Mouse (Mus musculus) kidney, postnatal 0 days (tissue): Measurements from ENCODE around the gene Ing3. TPM values are rescaled to one million over a fixed set of nuclear protein-coding genes. Genes with fewer than 3 reads are reported as not detected.
A peak's percentile ranks its signal among the peaks of the same experiment; 100 is the strongest.

ENCODE experiments used
- ATAC-seq: fragments of 200-750 bp; cut with Nextera tagmentation; replicated peaks from 2 replicates; pipeline ENCODE4 v1.8.0; 2017; ENCODE audit warnings: low read depth, moderate number of reproducible peaks, moderate TSS enrichment, moderate library complexity; ENCODE audit not compliant: low FRiP score
- DNase-seq: peaks from one replicate; pipeline ENCODE4 v3.0.0-alpha.2; 2016; ENCODE audit warnings: low spot score
- H3K27ac ChIP-seq: fragments of 300-500 bp; sonication (generic); 2 replicates; pipeline ENCODE4 v1.5.1; 2014; ENCODE audit warnings: mild to moderate bottlenecking
- H3K27me3 ChIP-seq: fragments of 300-500 bp; sonication (generic); 2 replicates; pipeline ENCODE4 v1.6.1; 2014; ENCODE audit warnings: low read length, mixed read lengths; ENCODE audit not compliant: insufficient read depth
- H3K36me3 ChIP-seq: fragments of 300-500 bp; sonication (generic); 2 replicates; pipeline ENCODE4 v1.6.1; 2014; ENCODE audit warnings: low read length, mixed read lengths; ENCODE audit not compliant: insufficient read depth
- H3K4me1 ChIP-seq: fragments of 300-500 bp; sonication (generic); replicated peaks from 2 replicates; pipeline ENCODE4 v1.6.1; 2014; ENCODE audit warnings: antibody characterized with exemption, low read length, mixed read lengths; ENCODE audit not compliant: insufficient read depth
- H3K4me2 ChIP-seq: fragments of 300-500 bp; sonication (generic); 2 replicates; pipeline ENCODE4 v1.6.1; 2014; ENCODE audit warnings: mild to moderate bottlenecking, low read length, moderate library complexity, mixed read lengths
- H3K4me3 ChIP-seq: fragments of 300-500 bp; sonication (generic); replicated peaks from 2 replicates; pipeline ENCODE4 v1.5.1; 2014; ENCODE audit warnings: low read depth, low read length
- H3K9ac ChIP-seq: fragments of 300-500 bp; sonication (generic); 2 replicates; pipeline ENCODE4 v1.6.1; 2014; ENCODE audit warnings: low read depth, low read length
- H3K9me3 ChIP-seq: fragments of 300-500 bp; sonication (generic); replicated peaks from 2 replicates; pipeline ENCODE4 v1.6.1; 2016; ENCODE audit warnings: low read length, inconsistent platforms, mixed read lengths
- CTCF ChIP-seq: IDR thresholded peaks from 2 replicates; pipeline ENCODE4 v1.5.1; 2016; ENCODE audit warnings: antibody characterized with exemption, low read depth, mild to moderate bottlenecking, moderate library complexity
- WGBS: fragments of 180-500 bp; shearing (Covaris S2); extraction: QIAGEN DNeasy Blood & Tissue Kit; methylation state at CpG from one replicate; pipeline ENCODE4 v1.1.7; 2014; 5-methylcytosine and 5-hydroxymethylcytosine counted together
- polyA plus RNA-seq: library from polyadenylated mRNA; unstranded; fragments of >200 nt; fragmentation: Nextera tagmentation; extraction: Ambion mirVana; gene quantifications from 2 replicates; pipeline ENCODE4 v1.2.1, GENCODE M21; 2015

The Ing3 gene
- polyA plus RNA-seq, 1 experiment from 2014 or later: 60.4 TPM

DNA sequence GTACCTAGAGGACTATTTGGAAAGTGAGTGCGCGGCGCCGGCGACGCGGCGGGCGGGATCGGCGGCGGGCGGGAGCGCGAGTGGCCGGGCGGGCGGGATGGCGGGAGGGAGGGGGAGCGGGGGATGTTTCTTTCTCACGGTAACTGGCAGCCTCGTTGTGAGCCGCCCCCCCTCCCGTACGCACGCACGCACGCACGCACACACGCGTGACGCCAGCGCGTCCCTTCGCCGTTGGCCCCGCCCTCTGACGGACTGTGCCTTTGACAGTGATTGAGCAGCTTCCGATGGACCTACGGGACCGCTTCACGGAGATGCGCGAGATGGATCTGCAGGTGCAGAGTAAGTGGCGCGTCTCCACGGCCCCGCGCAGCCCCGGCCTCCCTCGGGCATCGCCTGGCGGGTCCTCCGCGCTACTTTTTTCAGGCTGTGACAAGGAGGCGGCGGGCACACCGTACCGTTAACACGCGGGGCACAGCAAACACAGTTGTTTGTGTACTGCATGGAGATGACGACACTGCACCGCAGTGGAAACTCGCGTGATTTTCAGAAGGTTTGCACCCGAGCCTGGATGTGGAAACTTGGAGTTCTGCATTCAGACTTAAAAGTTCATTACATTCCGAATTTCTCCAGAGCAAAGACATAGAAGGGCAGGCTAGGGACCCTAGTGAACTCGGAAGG is 539 bp downstream of the Ing3 start:
- no peak for TF ChIP-seq CTCF
- Histone ChIP-seq H3K9ac (peak overlapping the region; percentile 77), H3K4me1 (no peaks in the 10 kb centered on the region), H3K4me3 (peak overlapping the region; percentile 70), H3K27ac (peak overlapping the region; percentile 98), H3K9me3 (no peaks in the 10 kb centered on the region), H3K4me2 (peak overlapping the region; percentile 60), H3K36me3 (0 out of 2 replicates have a peak, but pooled peaks cover 11% of the 10 kb centered on the region), H3K27me3 (no peaks in the 10 kb centered on the region)
- DNase-seq: peak; percentile 97
- peak; percentile 96 for ATAC-seq
- under 1% methylated on average over 59 of the region's 68 CpGs for WGBS

DNA sequence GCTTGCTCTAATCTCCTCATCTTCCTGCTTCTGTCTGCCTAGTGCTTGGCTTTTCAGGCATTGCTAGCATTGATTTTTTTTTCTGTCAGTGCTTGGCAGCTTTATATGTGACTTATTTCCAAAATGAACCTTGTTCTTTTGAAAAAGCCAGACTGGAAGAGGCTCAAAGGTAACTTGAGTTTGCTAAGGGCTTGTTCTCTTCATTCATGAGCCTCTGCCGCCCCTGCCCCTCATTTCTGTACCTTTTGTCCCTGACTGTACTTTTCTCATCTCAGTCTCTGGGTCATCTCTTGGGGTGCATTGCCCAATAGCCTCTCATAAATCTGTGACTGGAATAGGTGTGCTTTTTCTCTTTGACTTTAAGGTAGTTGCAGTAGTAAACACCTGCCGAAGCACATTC is 1.3 kb downstream of the Ing3 start:
- ATAC-seq (no peak), DNase-seq (peak; percentile 31)
- Histone ChIP-seq H3K4me2 (peak overlapping the region; percentile 60), H3K4me1 (no peaks in the 10 kb centered on the region), H3K4me3 (peak overlapping the region; percentile 70), H3K36me3 (peaks cover 17% of the 10 kb centered on the region; the same call in 1 of the 2 replicates), H3K27me3 (no peaks in the 10 kb centered on the region), H3K9me3 (no peaks in the 10 kb centered on the region), H3K27ac (peak overlapping the region; percentile 98), H3K9ac (peak overlapping the region; percentile 77)
- TF ChIP-seq CTCF: no peak
- 60% methylated on average over 2 of the region's 2 CpGs for WGBS

DNA sequence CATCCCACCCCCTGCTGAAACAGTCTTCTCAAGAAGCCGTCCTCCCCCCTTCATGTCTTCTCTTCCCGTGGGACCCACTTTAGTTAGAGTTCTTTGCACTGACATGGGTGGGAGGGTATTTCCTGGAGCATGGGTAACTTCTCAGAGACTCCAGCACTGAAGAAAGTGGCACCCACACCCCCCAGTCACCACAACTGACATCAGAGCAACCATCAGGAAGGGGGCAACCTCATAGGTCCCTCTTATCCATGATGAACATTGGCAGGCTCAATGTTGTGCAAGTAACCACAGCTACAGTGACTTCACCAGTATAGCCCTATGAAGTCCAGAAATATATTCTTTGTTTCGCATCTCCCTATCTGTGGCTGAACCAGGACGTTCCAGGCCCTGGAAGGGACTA is 6.1 kb downstream of the Ing3 start:
- Histone ChIP-seq H3K36me3 (peaks cover 27% of the 10 kb centered on the region; the same call in 1 of the 2 replicates), H3K27ac (no peak overlapping the region), H3K4me1 (no peaks in the 10 kb centered on the region), H3K9ac (no peak overlapping the region), H3K4me2 (no peak overlapping the region), H3K9me3 (no peaks in the 10 kb centered on the region), H3K27me3 (no peaks in the 10 kb centered on the region), H3K4me3 (no peak overlapping the region)
- DNase-seq (no peak), ATAC-seq (no peak)
- TF ChIP-seq CTCF: no peak
- 90% methylated on average over 4 of the region's 4 CpGs for WGBS

DNA sequence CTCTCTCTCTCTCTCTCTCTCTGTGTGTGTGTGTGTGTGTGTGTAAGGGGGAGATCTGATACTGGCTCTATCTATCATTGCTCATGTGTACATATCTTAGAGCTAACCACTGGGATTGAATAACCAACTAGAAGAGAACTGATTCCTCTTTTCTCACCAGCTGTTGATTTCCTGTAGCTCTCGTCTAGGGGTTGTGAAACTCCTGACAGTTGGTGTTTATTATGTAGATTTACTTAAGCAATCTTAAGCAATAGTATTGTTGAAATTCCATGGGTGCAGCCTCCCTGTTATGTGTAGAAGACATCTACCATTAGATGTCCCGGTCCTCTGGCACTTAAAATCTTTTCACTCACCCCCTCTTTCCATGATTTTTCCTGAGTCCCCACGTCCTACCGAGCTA is 9.6 kb downstream of the Ing3 start:
- no peak overlapping the region for H3K4me2 ChIP-seq

DNA sequence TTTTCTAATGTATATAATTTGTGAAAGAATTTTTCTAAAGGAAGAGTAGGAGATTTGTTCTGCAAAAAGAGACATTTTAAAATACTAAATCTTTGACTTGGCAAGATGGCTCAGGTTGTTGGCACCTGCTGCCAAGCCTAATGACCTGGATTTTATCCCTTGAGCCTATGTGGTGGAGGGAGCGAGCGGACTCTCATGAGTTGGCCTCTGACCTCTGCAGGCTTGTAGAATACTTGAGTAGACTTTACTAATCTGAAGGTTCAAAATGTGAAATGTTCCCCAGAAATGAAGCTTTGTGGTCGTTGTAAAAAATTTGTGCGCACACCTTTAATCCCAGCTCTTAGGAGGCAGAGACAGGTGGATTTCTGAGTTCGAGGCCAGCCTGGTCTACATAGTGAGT is 10.5 kb downstream of the Ing3 start:
- Histone ChIP-seq H3K4me3 (no peak overlapping the region), H3K4me2 (no peak overlapping the region), H3K9ac (no peak overlapping the region), H3K4me1 (no peaks in the 10 kb centered on the region), H3K9me3 (no peaks in the 10 kb centered on the region), H3K36me3 (peaks cover 26% of the 10 kb centered on the region; the same call in 1 of the 2 replicates), H3K27ac (no peak overlapping the region), H3K27me3 (no peaks in the 10 kb centered on the region)
- DNase-seq (no peak), ATAC-seq (no peak)
- no peak for TF ChIP-seq CTCF
- 94% methylated on average over 5 of the region's 5 CpGs for WGBS

More for the DNA sequence above, 9.6 kb downstream of the Ing3 start:
- ATAC-seq: no peak
- H3K4me1 ChIP-seq: no peaks in the 10 kb centered on the region
- no peak overlapping the region for H3K9ac ChIP-seq
- TF ChIP-seq CTCF: no peak
- WGBS: 90% methylated on average over 4 of the region's 4 CpGs
- no peak for DNase-seq
- H3K9me3 ChIP-seq: no peaks in the 10 kb centered on the region
- no peak overlapping the region for H3K4me3 ChIP-seq
- H3K27ac ChIP-seq: no peak overlapping the region
- no peaks in the 10 kb centered on the region for H3K27me3 ChIP-seq
- H3K36me3 ChIP-seq: peaks cover 26% of the 10 kb centered on the region; the same call in 1 of the 2 replicates

DNA sequence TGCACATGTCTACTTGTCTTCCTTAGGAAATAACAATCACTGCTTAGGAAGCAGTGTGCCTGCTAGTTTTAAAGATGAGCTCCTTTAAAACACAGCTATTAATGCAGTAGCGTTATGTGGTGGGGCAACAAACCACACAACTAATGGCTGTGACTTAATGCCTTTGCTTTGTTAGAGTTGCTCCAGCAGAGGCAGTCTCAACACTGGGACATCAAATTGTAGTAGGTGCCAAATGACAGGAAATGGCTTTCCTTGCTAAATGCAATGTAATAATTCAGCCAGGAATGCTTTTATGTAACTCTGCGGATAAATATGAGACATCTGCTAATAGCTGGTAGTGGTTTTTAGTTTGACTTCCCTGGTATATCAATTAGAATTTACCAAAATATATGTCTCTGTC is 28.2 kb downstream of the Ing3 start:
- no peak overlapping the region for H3K27ac ChIP-seq
- no peaks in the 10 kb centered on the region for H3K4me1 ChIP-seq
- no peak overlapping the region for H3K9ac ChIP-seq
- H3K27me3 ChIP-seq: no peaks in the 10 kb centered on the region
- peak; percentile 12; the same call in 1 of the 2 replicates for TF ChIP-seq CTCF
- no peaks in the 10 kb centered on the region for H3K9me3 ChIP-seq
- DNase-seq: no peak
- no peak overlapping the region for H3K4me2 ChIP-seq
- ATAC-seq: no peak
- WGBS: 62% methylated on average over 2 of the region's 2 CpGs
- H3K4me3 ChIP-seq: no peak overlapping the region
- peaks cover 12% of the 10 kb centered on the region for H3K36me3 ChIP-seq

DNA sequence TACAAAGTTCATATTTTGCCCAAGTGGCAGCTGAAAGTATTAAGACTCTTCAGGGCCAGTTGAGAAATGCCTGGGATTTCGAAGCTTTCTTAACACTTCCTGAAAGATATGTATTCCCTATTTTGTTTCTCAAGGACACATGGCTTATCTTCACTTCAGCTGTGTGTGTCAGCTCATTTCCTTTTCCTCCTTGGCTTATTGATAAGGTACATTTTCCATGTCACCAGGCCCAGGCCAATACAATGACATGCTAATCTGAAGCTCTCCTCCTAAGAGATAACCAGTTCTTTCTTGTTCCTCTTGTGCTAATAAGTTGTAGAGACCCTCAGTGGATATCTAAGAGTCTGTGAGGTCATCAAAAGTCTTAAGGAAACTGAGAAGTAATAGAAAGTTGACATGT is 31.7 kb downstream of the Ing3 start:
- no peaks in the 10 kb centered on the region for H3K36me3 ChIP-seq
- H3K4me2 ChIP-seq: no peak overlapping the region
- WGBS: 86% methylated on average over 1 of the region's 1 CpGs
- no peaks in the 10 kb centered on the region for H3K4me1 ChIP-seq
- no peak overlapping the region for H3K27ac ChIP-seq
- no peak overlapping the region for H3K9ac ChIP-seq
- H3K27me3 ChIP-seq: no peaks in the 10 kb centered on the region
- no peak for ATAC-seq
- TF ChIP-seq CTCF: no peak
- no peak for DNase-seq
- H3K4me3 ChIP-seq: no peak overlapping the region
- H3K9me3 ChIP-seq: no peaks in the 10 kb centered on the region
